Mouse (Mus musculus) myocyte (in vitro differentiated cells): Measurements from ENCODE around the gene Plvap.

Experiments used
- CEBPB ChIP-seq: IDR thresholded peaks from 2 replicates; pipeline ENCODE4 v1.6.1; 2011; ENCODE audit warnings: mild to moderate bottlenecking, moderate library complexity; ENCODE audit not compliant: poor library complexity, insufficient read depth, severe bottlenecking
- E2F4 ChIP-seq: IDR thresholded peaks from one replicate; pipeline ENCODE4 v1.6.1; 2011; ENCODE audit warnings: mild to moderate bottlenecking, control low read depth, moderate library complexity; ENCODE audit not compliant: insufficient read depth
- MAX ChIP-seq: IDR thresholded peaks from one replicate; pipeline ENCODE4 v1.6.1; 2011; ENCODE audit warnings: low read depth, mild to moderate bottlenecking, control low read depth
- MYOD1 ChIP-seq, 3 experiments: IDR thresholded peaks; one replicate each; pipeline ENCODE4 v1.6.1; 2011; ENCODE audit warnings: control low read depth in 2 of 3, low read depth in 2 of 3, mild to moderate bottlenecking in 2 of 3, moderate library complexity in 1 of 3; ENCODE audit not compliant: insufficient read length in 2 of 3, control insufficient read depth in 1 of 3
- MYOG ChIP-seq, 3 experiments: IDR thresholded peaks; one replicate each; pipeline ENCODE4 v1.6.1; 2011; ENCODE audit warnings: control low read depth in 2 of 3, low read depth in 2 of 3, mild to moderate bottlenecking in 2 of 3; ENCODE audit not compliant: insufficient read length in 2 of 3, control insufficient read depth in 1 of 3, insufficient read depth in 1 of 3
- POLR2A ChIP-seq: IDR thresholded peaks from one replicate; pipeline ENCODE4 v1.6.1; 2011; ENCODE audit warnings: low read depth, mild to moderate bottlenecking, control low read depth, moderate library complexity; ENCODE audit not compliant: insufficient read length
- POLR2AphosphoS2 ChIP-seq: IDR thresholded peaks from one replicate; pipeline ENCODE4 v1.6.1; 2011; ENCODE audit warnings: low read depth, control low read depth; ENCODE audit not compliant: insufficient read length
- REST ChIP-seq: IDR thresholded peaks from one replicate; pipeline ENCODE4 v1.6.1; 2011; ENCODE audit warnings: mild to moderate bottlenecking, control low read depth, moderate library complexity; ENCODE audit not compliant: insufficient read depth, insufficient read length
- SRF ChIP-seq: IDR thresholded peaks from one replicate; pipeline ENCODE4 v1.6.1; 2011; ENCODE audit warnings: low read depth; ENCODE audit not compliant: control insufficient read depth, insufficient read length
- TCF12 ChIP-seq: IDR thresholded peaks from one replicate; pipeline ENCODE4 v1.6.1; 2011; ENCODE audit warnings: mild to moderate bottlenecking, control low read depth; ENCODE audit not compliant: poor library complexity, insufficient read depth, severe bottlenecking
- TCF3 ChIP-seq: IDR thresholded peaks from one replicate; pipeline ENCODE4 v1.6.1; 2011; ENCODE audit warnings: low read depth, control low read depth; ENCODE audit not compliant: insufficient read length
- USF1 ChIP-seq: IDR thresholded peaks from one replicate; pipeline ENCODE4 v1.6.1; 2011; ENCODE audit warnings: low read depth, mild to moderate bottlenecking, control low read depth, moderate library complexity

GRCm38 (mm10) chr8:71505979-71506378 lies 5.6 kb downstream of the Plvap start:
- TF ChIP-seq POLR2A = no peak
- TF ChIP-seq E2F4 = no peak
- no peak for TF ChIP-seq USF1
- TF ChIP-seq TCF12 = no peak
- no peak for TF ChIP-seq REST
- TF ChIP-seq POLR2AphosphoS2 = no peak
- TF ChIP-seq MAX = no peak
- no peak for TF ChIP-seq MYOG (IDR thresholded peaks at IDR 0.05; ENCODE audit: control insufficient read depth in 1 of 3, insufficient read depth in 1 of 3, insufficient read length in 2 of 3, low read depth in 2 of 3)
- no peak for TF ChIP-seq TCF3
- TF ChIP-seq CEBPB = no peak
- TF ChIP-seq MYOD1 (IDR thresholded peaks at IDR 0.05; ENCODE audit: control insufficient read depth in 1 of 3, insufficient read length in 2 of 3, low read depth in 2 of 3) = no peak
- no peak for TF ChIP-seq SRF
